Mouse (Mus musculus): ENCODE data around the gene Cxadr. TPM values are rescaled to one million over a fixed set of nuclear protein-coding genes. Genes with fewer than 3 reads are reported as not detected.

Cxadr gene
- polyA plus RNA-seq, 1 experiment from 2014 or later = 112 TPM

Other genes with a start within 250 kb of the Cxadr start
- gene Btg3, start 75.7 kb downstream of the Cxadr start, polyA plus RNA-seq (2016; fragmentation: Nextera tagmentation; extraction: Ambion mirVana) = 40.7 and 41.6 TPM in 2 replicates

Data from hindbrain, embryonic 12.5 days (tissue).